Mouse (Mus musculus) left cerebral cortex, adult 2 months (tissue): ENCODE data around the gene Gm6657. TPM values are rescaled to one million over a fixed set of nuclear protein-coding genes. Genes with fewer than 3 reads are reported as not detected.

Experiments
- DNase-seq, 2 experiments: peaks; one replicate each; pipeline ENCODE4 v3.0.0; 2021 to 2022; ENCODE audit warnings: low spot score in 2 of 2, mixed read lengths in 1 of 2; ENCODE audit errors: extremely low spot score in 1 of 2
- H3K27ac ChIP-seq: fragments of 200-600 bp; 2 replicates; pipeline ENCODE4 v1.8.1; 2022
- H3K4me3 ChIP-seq: fragments of 200-600 bp; 2 replicates; pipeline ENCODE4 v1.8.1; 2022
- CTCF ChIP-seq: fragments of 200-600 bp; IDR thresholded peaks from 2 replicates; pipeline ENCODE4 v1.8.1; 2022; ENCODE audit warnings: antibody characterized with exemption, mild to moderate bottlenecking, moderate library complexity
- intact Hi-C: fragments of 180-260 bp; cut with DNase I; formaldehyde crosslinking; loops from one replicate; pipeline ENCODE4 v1.15.1; 2025
- total RNA-seq, 2 experiments: library from RNA; stranded (reverse); gene quantifications; 2 replicates each; pipeline ENCODE4 v1.2.3; 2021

The Gm6657 gene
- total RNA-seq, 2 experiments from 2014 or later, result not detected

GRCm38 (mm10) chr12:78219191-78219825 lies 25.3 kb downstream of the Gm6657 start:
- Histone ChIP-seq H3K27ac (no peak overlapping the region), H3K4me3 (no peak overlapping the region)
- TF ChIP-seq CTCF, result no peak
- DNase-seq, result no peak
- intact Hi-C loops, result no loop called here

- intact Hi-C loops, result loop anchor here (1.0 to 10.0 kb wide), 7 partner anchors 19 to 989 kb away; partner anchors contain the start of genes Atp6v1d, Eif2s1, Fut8 and Mpp5
- peak; percentile 92 to 93 for DNase-seq
- Histone ChIP-seq H3K4me3 (peak within 1 kb of the TSS; percentile 95), H3K27ac (peak within 1 kb of the TSS; percentile 98)
- TF ChIP-seq CTCF, result peak; percentile 11; the same call in 1 of the 2 replicates
These were observed 31.9 kb downstream of the Gm6657 start, which contains the start of gene Gphn for GRCm38 (mm10) chr12:78225707-78226518. TSS of gene Gphn (plus strand) at chr12:78226379.

DNA sequence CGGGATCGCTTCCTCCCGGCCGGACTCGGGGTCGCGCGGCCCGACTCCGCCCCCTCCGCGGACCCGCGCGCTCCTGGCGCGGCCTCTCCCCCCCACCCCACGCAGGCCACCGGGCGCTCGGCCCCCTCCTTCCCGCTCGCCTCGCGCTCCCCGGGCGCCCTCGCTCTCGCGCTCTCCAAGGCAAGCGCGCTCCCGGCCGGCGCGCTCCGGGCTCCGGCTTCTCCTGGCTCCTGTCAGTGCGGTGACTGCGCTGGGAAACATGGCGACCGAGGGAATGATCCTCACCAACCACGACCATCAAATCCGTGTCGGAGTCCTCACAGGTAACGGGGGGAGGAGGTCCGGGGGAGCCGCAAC lies 32.5 kb downstream of the Gm6657 start:
- H3K27ac ChIP-seq, result peak overlapping the region; percentile 98
- DNase-seq, result peak; percentile 84 to 88
- peak overlapping the region; percentile 95 for H3K4me3 ChIP-seq
- no peak for TF ChIP-seq CTCF
- intact Hi-C loops, result loop anchor here (1.0 to 10.0 kb wide), 6 partner anchors 22 to 989 kb away; partner anchors contain the start of genes Atp6v1d, Eif2s1, Fut8 and Mpp5

DNA sequence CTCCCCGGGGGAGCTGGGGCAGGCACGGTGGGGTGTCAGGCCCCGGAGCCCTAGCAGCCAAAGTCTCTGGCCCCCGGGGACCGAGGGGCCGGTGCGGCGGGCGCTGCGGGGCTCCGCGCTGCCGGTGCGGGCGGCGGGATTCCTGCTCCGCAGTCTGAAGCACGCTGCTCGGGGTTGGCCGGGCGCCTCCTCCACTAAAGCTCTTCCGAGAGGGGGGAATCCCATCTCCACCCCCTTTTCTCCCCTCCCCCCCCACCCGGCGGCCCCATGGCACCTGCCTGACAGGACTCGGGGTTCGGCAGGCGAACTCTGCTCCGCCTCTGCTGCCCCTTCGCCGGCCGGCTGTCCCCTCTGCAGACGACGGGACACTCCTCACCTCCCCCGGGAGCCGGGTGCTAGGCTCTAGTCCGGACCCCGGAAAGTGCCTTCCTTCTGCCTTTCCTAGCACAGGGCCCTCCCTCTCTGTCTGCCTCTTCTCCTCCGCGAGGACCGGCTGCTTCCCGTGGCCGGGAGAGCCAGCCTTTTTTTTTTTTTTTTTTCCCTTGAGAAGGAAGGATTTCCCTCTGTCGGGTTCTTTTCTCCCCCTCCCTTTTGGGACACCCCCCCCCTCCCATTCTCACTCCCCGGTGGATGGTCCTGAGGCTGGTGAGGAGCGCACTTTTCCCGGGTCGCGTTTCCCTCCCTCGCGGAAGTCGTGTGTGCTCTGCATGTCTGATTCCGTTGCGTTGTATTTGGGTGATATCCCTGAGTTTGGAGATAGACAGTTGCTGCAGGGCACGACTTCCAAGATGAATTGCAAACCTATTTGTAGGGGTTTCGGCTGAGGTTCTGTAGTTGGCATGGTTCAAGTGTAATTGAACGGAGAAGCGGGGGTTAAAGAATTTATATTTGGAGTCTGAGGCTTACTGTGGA lies 33.2 kb downstream of the Gm6657 start:
- TF ChIP-seq CTCF, result no peak

GRCm38 (mm10) chr12:78228139-78228538 lies 34.1 kb downstream of the Gm6657 start:
- no peak for DNase-seq
- H3K4me3 ChIP-seq, result peak overlapping the region; percentile 95
- no peak for TF ChIP-seq CTCF
- intact Hi-C loops, result loop anchor here (5.0 to 10.0 kb wide), 3 partner anchors 57 to 991 kb away; partner anchors contain the start of genes Atp6v1d, Eif2s1 and Fut8
- H3K27ac ChIP-seq, result no peak overlapping the region

More for the DNA sequence above, 33.2 kb downstream of the Gm6657 start:
- H3K4me3 ChIP-seq, result peak overlapping the region; percentile 95
- peak; percentile 37 to 38 for DNase-seq
- intact Hi-C loops, result loop anchor here (2.0 to 10.0 kb wide), 5 partner anchors 22 to 990 kb away; partner anchors contain the start of genes Atp6v1d, Eif2s1, Fut8 and Mpp5
- peak overlapping the region; percentile 98 for H3K27ac ChIP-seq

DNA sequence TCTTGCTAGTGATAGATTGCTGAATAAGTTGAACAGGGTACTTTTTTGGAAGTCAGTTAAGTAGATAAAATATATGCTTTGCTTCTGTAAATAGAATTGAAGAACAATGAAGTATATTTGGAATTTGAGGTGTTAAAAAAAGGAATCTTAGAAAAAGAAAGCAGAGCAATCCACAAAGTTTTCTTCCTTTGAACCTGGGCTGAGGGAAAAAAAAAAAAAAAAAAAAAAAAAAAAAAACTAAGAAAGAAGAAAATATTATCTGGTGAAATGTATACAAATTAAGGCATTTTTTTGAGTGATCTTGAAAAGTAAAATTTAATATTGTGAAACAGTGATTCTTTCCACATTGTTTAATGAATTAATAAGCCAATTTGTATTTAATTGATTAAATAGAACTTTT lies 38.5 kb downstream of the Gm6657 start:
- DNase-seq, result no peak
- intact Hi-C loops, result no loop called here
- H3K4me3 ChIP-seq, result no peak overlapping the region
- no peak overlapping the region for H3K27ac ChIP-seq
- no peak for TF ChIP-seq CTCF

DNA sequence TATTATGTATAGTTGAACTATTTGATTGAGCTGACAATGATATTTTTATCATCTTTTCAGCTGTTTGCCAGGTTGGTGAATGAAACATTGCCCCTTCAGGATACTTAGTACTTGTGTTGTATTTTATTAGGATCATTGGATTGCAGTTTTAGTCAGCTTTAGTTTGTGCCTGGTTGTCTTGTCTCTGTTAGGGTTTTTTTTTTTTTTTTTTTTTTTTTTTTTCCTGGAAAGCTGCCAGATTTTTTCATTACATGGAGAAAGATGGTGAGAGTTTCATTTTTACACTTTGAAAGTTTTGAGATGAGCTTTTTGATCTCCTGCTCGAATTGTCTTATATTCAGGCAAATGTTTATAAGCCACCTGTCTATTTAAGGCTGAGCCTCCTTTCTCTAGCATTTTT lies 54.3 kb downstream of the Gm6657 start:
- TF ChIP-seq CTCF, result no peak
- intact Hi-C loops, result loop anchor here (2.0 kb wide), 1 partner anchor 22 kb away; the partner anchor contains the start of gene Gphn
- Histone ChIP-seq H3K27ac (peak overlapping the region; percentile 78), H3K4me3 (no peak overlapping the region)
- no peak for DNase-seq

GRCm38 (mm10) chr12:78249151-78249550 lies 55.1 kb downstream of the Gm6657 start:
- no peak for TF ChIP-seq CTCF
- intact Hi-C loops, result loop anchor here (2.0 kb wide), 1 partner anchor 22 kb away; the partner anchor contains the start of gene Gphn
- Histone ChIP-seq H3K4me3 (no peak overlapping the region), H3K27ac (peak overlapping the region; percentile 78)
- no peak for DNase-seq

Other genes with a start within 250 kb of the Gm6657 start
- 10 to 100 TPM; 59.3 to 62.1 TPM for gene Gphn, start 32.1 kb downstream of the Gm6657 start, total RNA-seq